Mouse (Mus musculus): ENCODE measurements around the gene Zmiz1. TPM values are rescaled to one million over a fixed set of nuclear protein-coding genes. Genes with fewer than 3 reads are reported as not detected.

The Zmiz1 gene
- polyA plus RNA-seq, 1 experiment from 2014 or later: 18.0 TPM

- no peak for TF ChIP-seq EP300 (IDR thresholded peaks at IDR 0.05)
- TF ChIP-seq CTCF (IDR thresholded peaks at IDR 0.05): no peak
- Histone ChIP-seq H3K4me2 (replicated peaks; ENCODE audit: low read depth, low read length) (no peak overlapping the region), H3K4me1 (ENCODE audit: insufficient read depth, low read depth, low read length) (no peaks in the 10 kb centered on the region; the same call in 1 of the 2 replicates), H3K27me3 (replicated peaks; ENCODE audit: insufficient read depth, low read length) (no peaks in the 10 kb centered on the region), H3K27ac (ENCODE audit: low read length) (no peak overlapping the region), H3K4me3 (ENCODE audit: low read depth, low read length) (no peak overlapping the region), H3K9me3 (ENCODE audit: low read length) (no peaks in the 10 kb centered on the region), H3K36me3 (ENCODE audit: insufficient read depth, low read length) (no peaks in the 10 kb centered on the region), H3K9ac (replicated peaks; ENCODE audit: low read depth) (no peak overlapping the region)
- ATAC-seq (no peak), DNase-seq (ENCODE audit: low spot score) (no peak)
- WGBS: 76% methylated on average over 7 of the region's 7 CpGs
Observed at GRCm38 (mm10) chr14:25562909-25563308, 103.9 kb downstream of the Zmiz1 start.

GRCm38 (mm10) chr14:25564577-25564976, 105.6 kb downstream of the Zmiz1 start:
- no peak overlapping the region for H3K4me2 ChIP-seq (replicated peaks; ENCODE audit: low read depth, low read length)
- DNase-seq (ENCODE audit: low spot score) (no peak), ATAC-seq (no peak)
- no peak overlapping the region for H3K27ac ChIP-seq (ENCODE audit: low read length)
- H3K9me3 ChIP-seq (ENCODE audit: low read length): no peaks in the 10 kb centered on the region
- no peaks in the 10 kb centered on the region; the same call in 1 of the 2 replicates for H3K4me1 ChIP-seq (ENCODE audit: insufficient read depth, low read depth, low read length)
- no peaks in the 10 kb centered on the region for H3K27me3 ChIP-seq (replicated peaks; ENCODE audit: insufficient read depth, low read length)
- no peak overlapping the region for H3K9ac ChIP-seq (replicated peaks; ENCODE audit: low read depth)
- H3K4me3 ChIP-seq (ENCODE audit: low read depth, low read length): no peak overlapping the region
- WGBS: 65% methylated on average over 8 of the region's 8 CpGs
- no peak for TF ChIP-seq CTCF (IDR thresholded peaks at IDR 0.05)
- TF ChIP-seq EP300 (IDR thresholded peaks at IDR 0.05): no peak
- no peaks in the 10 kb centered on the region for H3K36me3 ChIP-seq (ENCODE audit: insufficient read depth, low read length)

- Histone ChIP-seq H3K27ac (ENCODE audit: low read length) (no peak overlapping the region), H3K4me3 (ENCODE audit: low read depth, low read length) (no peak overlapping the region), H3K4me1 (ENCODE audit: insufficient read depth, low read depth, low read length) (no peaks in the 10 kb centered on the region; the same call in 1 of the 2 replicates), H3K9ac (replicated peaks; ENCODE audit: low read depth) (no peak overlapping the region), H3K36me3 (ENCODE audit: insufficient read depth, low read length) (no peaks in the 10 kb centered on the region), H3K9me3 (ENCODE audit: low read length) (no peaks in the 10 kb centered on the region), H3K27me3 (replicated peaks; ENCODE audit: insufficient read depth, low read length) (no peaks in the 10 kb centered on the region), H3K4me2 (replicated peaks; ENCODE audit: low read depth, low read length) (no peak overlapping the region)
- ATAC-seq: peak; percentile 79
- WGBS: 14% methylated on average over 11 of the region's 11 CpGs
- DNase-seq (ENCODE audit: low spot score): peak; percentile 88
- TF ChIP-seq EP300 (IDR thresholded peaks at IDR 0.05) (no peak), CTCF (IDR thresholded peaks at IDR 0.05) (peak; percentile 98)
Observed at GRCm38 (mm10) chr14:25565344-25566088, 106.5 kb downstream of the Zmiz1 start.

GRCm38 (mm10) chr14:25567245-25567644, 108.3 kb downstream of the Zmiz1 start:
- 40% methylated on average over 3 of the region's 3 CpGs for WGBS
- 0 out of 2 replicates have a peak, but pooled peaks have one; percentile 35 for ATAC-seq

GRCm38 (mm10) chr14:25567837-25568236, 108.9 kb downstream of the Zmiz1 start:
- DNase-seq (ENCODE audit: low spot score): no peak
- H3K4me1 ChIP-seq (ENCODE audit: insufficient read depth, low read depth, low read length): no peaks in the 10 kb centered on the region
- H3K4me3 ChIP-seq (ENCODE audit: low read depth, low read length): no peak overlapping the region
- H3K36me3 ChIP-seq (ENCODE audit: insufficient read depth, low read length): peaks cover 6% of the 10 kb centered on the region
- ATAC-seq: no peak
- WGBS: 71% methylated on average over 2 of the region's 2 CpGs
- no peaks in the 10 kb centered on the region for H3K27me3 ChIP-seq (replicated peaks; ENCODE audit: insufficient read depth, low read length)
- no peak overlapping the region for H3K9ac ChIP-seq (replicated peaks; ENCODE audit: low read depth)
- TF ChIP-seq EP300 (IDR thresholded peaks at IDR 0.05): no peak
- no peak for TF ChIP-seq CTCF (IDR thresholded peaks at IDR 0.05)
- no peak overlapping the region for H3K27ac ChIP-seq (ENCODE audit: low read length)
- H3K9me3 ChIP-seq (ENCODE audit: low read length): no peaks in the 10 kb centered on the region
- no peak overlapping the region for H3K4me2 ChIP-seq (replicated peaks; ENCODE audit: low read depth, low read length)

More at GRCm38 (mm10) chr14:25567245-25567644, 108.3 kb downstream of the Zmiz1 start:
- DNase-seq (ENCODE audit: low spot score): peak; percentile 56
- H3K4me3 ChIP-seq (ENCODE audit: low read depth, low read length): no peak overlapping the region
- H3K4me2 ChIP-seq (replicated peaks; ENCODE audit: low read depth, low read length): no peak overlapping the region
- no peaks in the 10 kb centered on the region for H3K4me1 ChIP-seq (ENCODE audit: insufficient read depth, low read depth, low read length)
- no peaks in the 10 kb centered on the region for H3K9me3 ChIP-seq (ENCODE audit: low read length)
- peaks cover under 1% of the 10 kb centered on the region; the same call in 1 of the 2 replicates for H3K36me3 ChIP-seq (ENCODE audit: insufficient read depth, low read length)
- TF ChIP-seq EP300 (IDR thresholded peaks at IDR 0.05): no peak
- TF ChIP-seq CTCF (IDR thresholded peaks at IDR 0.05): peak; percentile 83
- H3K9ac ChIP-seq (replicated peaks; ENCODE audit: low read depth): no peak overlapping the region
- no peak overlapping the region for H3K27ac ChIP-seq (ENCODE audit: low read length)
- H3K27me3 ChIP-seq (replicated peaks; ENCODE audit: insufficient read depth, low read length): no peaks in the 10 kb centered on the region

GRCm38 (mm10) chr14:25574047-25574870, 115.3 kb downstream of the Zmiz1 start:
- DNase-seq (ENCODE audit: low spot score) (no peak), ATAC-seq (no peak)
- 56% methylated on average over 16 of the region's 16 CpGs for WGBS
- no peaks in the 10 kb centered on the region for H3K27me3 ChIP-seq (replicated peaks; ENCODE audit: insufficient read depth, low read length)
- H3K36me3 ChIP-seq (ENCODE audit: insufficient read depth, low read length): peaks cover 16% of the 10 kb centered on the region
- H3K4me3 ChIP-seq (ENCODE audit: low read depth, low read length): no peak overlapping the region
- H3K4me2 ChIP-seq (replicated peaks; ENCODE audit: low read depth, low read length): no peak overlapping the region
- no peaks in the 10 kb centered on the region for H3K9me3 ChIP-seq (ENCODE audit: low read length)
- H3K4me1 ChIP-seq (ENCODE audit: insufficient read depth, low read depth, low read length): no peaks in the 10 kb centered on the region
- TF ChIP-seq EP300 (IDR thresholded peaks at IDR 0.05) (no peak), CTCF (IDR thresholded peaks at IDR 0.05) (no peak)
- H3K27ac ChIP-seq (ENCODE audit: low read length): no peak overlapping the region
- H3K9ac ChIP-seq (replicated peaks; ENCODE audit: low read depth): no peak overlapping the region
